Mouse (Mus musculus) thymus, postnatal 10 days (tissue): Measurements from ENCODE around the gene Abhd6.

ENCODE experiments used
- DNase-seq, 2 experiments: peaks; one replicate each; pipeline ENCODE4 v3.0.0; 2021; ENCODE audit warnings: low spot score in 2 of 2

Gene Abhd6

GRCm38 (mm10) chr14:8062076-8062475, 59.4 kb downstream of the Abhd6 start:
- no peak for DNase-seq

- no peak for DNase-seq
Measured at GRCm38 (mm10) chr14:8062537-8063301, 60.0 kb downstream of the Abhd6 start.

DNA sequence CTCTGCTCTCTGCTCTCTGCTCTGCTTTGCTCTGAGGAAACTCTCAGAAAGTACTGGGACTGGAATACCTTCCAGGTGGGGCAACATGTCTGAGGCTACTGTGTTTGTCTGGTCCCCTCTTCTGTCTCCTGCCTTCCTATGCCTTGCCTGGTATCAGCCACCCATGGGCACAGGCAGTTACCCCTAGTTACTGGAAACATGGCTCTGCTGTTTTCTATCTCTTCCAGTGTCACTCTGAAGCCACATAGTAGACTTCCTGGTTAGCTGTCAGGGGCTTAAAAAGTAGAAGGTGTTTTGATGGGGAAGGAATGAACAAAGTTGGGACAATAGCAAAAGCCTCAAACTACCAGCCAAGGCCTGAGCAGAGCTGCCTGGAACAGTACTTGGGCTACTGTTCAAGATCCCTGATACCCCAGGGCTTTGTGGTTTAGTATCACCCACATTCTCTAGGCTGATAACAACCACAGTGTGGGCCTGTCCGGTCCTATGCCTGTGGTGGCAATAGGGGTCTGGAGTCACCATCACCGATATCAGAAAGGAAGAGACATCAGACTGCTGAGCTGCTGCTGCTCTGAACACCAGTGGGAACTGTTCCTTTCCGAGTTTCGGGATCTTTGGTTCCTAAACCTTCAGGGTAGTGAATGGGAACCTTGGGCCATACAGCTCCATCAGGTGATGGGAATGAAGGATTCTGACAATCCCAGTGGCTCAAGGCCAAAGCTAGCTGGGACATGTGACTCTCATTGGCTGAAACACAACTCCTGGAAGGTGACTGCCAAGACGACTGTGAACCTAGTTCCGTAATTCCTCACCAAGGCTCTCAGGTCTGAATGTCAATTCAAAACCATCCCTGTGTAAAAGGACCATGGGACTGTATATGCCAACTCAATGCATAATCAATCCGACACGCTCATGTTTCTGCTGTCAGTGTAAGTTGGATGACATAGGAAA, 61.4 kb downstream of the Abhd6 start:
- DNase-seq = no peak

DNA sequence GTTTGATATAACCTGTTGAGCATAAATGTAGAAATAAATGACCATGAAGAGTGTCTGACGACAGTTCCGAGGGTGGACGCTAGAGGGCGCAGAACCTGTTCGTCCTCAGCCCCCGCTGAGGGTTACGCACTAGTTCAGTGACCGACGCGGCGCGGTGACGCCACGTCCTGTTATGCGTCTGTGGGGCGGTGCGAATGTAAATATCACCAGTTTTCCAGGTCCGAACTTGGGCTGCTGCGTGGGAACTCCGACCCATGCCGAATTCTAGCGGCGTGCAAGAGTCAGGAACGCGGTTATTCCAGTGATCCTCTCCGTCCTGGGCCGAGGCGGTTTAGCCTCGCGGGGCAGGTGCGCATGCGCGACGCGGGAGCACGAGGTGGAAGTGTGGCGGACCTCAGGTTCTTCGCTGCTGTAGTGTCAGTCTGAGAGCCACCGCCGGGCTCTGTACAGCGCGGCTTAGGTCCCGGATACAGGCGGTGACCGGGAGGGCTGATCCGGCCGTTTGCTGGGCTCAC, 77.5 kb downstream of the Abhd6 start, which contains the start of gene Rpp14:
Gene Rpp14 (plus strand): TSS at position 203 of the 515 bp plus-strand sequence.
- DNase-seq = peak; percentile 87 to 94

GRCm38 (mm10) chr14:8080718-8081117, 78.0 kb downstream of the Abhd6 start:
- DNase-seq = no peak

DNA sequence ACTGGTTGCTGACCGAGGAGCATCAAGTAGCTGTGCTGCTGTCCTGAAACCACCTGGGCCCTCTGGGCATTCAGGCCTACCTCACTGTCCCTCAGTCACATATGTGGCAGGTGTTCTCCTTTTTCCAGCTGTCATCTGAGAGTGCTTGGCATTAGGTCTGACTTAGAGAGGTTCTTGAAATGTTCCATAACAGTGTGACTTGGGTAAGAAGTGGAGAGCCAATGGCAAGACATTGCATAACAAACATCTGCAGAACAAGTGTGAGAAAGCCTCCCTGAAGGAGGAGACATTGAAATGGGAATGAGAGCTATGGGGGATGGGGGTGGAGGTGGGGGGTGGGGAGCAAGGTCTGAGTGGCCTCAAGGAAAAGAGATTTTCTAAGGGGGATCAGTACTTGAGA, 80.2 kb downstream of the Abhd6 start:
- no peak for DNase-seq

- DNase-seq = no peak
Measured at GRCm38 (mm10) chr14:8089016-8089415, 86.3 kb downstream of the Abhd6 start.

- DNase-seq = peak in 1 of 2 experiments; percentile 71
Measured at GRCm38 (mm10) chr14:8092573-8092972, 89.9 kb downstream of the Abhd6 start.

GRCm38 (mm10) chr14:8093427-8093826, 90.7 kb downstream of the Abhd6 start:
- no peak for DNase-seq

DNA sequence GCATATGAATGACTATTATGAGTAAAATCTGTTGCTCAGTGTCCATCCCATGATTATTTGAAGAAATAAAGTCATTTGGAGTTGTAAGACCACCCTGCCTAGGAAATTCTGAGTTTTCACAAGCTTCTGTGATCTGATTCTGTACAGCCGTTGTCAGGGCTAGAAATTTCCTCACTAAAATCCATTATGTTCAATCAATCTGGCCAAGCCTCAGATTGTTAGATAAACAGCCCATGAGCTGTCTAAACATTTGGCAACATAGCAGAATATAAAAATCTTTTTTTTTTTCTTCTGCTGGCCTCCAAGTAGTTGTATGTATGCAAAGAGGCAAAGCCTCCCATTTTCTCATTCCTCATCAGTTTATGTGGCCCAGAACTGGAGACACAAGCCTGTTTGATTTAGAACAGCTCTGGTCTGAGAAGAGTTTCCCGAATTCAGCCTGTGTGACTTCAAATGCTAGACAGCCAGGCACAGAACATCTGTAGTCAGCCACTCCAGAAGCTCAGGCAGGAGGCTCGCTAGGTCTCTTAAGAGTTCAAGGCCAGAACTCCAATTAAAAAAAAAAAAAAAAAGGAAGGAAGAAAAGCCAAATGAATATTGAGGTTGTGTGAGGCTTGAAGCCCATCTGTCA, 92.3 kb downstream of the Abhd6 start:
- no peak for DNase-seq

- no peak for DNase-seq
Measured at GRCm38 (mm10) chr14:8095562-8095950, 92.9 kb downstream of the Abhd6 start.

DNA sequence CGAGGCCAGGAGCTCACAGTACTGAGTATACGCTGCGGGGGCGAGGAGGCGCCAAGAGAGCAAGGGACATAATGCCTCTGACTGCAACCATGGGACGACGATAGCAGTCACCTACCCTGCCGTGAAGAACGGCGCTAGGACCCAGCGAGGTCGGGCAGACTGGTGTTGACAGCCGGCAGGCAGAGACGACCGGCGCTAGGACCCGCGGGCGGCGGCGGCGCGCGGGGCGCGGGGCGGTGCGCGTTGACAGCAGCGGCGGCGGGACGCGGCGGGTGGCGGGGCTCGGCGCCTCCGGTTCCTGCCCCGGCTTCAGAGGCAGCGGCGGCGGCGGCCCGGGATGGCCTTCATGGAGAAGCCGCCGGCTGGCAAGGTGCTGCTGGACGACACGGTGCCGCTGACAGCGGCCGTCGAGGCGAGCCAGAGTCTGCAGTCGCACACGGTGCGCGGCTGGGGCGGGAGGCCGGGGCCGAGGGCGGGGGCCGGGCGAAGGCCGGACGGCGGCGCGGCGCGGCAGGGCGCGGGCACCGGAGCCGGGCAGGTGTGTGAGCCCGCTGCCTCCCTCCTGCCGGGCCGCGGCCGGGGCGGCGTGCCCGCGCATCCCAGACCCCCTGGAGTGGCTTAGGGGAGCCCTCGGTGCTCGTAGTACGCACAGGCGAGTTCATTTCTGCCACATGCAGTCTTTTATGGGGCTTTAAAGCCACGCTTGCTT, 95.4 kb downstream of the Abhd6 start, which contains the start of gene Pxk:
Gene Pxk (plus strand): TSS at position 234 of the 709 bp plus-strand sequence.
- peak; percentile 84 to 90 for DNase-seq

GRCm38 (mm10) chr14:8098687-8098995, 95.9 kb downstream of the Abhd6 start:
- no peak for DNase-seq

- no peak for DNase-seq
Measured at GRCm38 (mm10) chr14:8099561-8100021, 96.9 kb downstream of the Abhd6 start.

GRCm38 (mm10) chr14:8101886-8102285, 99.2 kb downstream of the Abhd6 start:
- no peak for DNase-seq

- DNase-seq = no peak
Measured at GRCm38 (mm10) chr14:8102676-8103075, 100.0 kb downstream of the Abhd6 start.
